Mouse (Mus musculus) retina, embryonic 14.5 days (tissue): ENCODE data around the gene Tubb3.
A peak's percentile ranks its signal among the peaks of the same experiment; 100 is the strongest.
"Not testable (repeated sequence)": the region's sequence is repeated elsewhere in the genome, so short reads cannot be mapped to it uniquely, and the experiment has no call there.

ENCODE experiments used
- DNase-seq: peaks from one replicate; pipeline ENCODE4 v3.0.0-alpha.2; 2015; ENCODE audit warnings: low spot score

Tubb3 gene

DNA sequence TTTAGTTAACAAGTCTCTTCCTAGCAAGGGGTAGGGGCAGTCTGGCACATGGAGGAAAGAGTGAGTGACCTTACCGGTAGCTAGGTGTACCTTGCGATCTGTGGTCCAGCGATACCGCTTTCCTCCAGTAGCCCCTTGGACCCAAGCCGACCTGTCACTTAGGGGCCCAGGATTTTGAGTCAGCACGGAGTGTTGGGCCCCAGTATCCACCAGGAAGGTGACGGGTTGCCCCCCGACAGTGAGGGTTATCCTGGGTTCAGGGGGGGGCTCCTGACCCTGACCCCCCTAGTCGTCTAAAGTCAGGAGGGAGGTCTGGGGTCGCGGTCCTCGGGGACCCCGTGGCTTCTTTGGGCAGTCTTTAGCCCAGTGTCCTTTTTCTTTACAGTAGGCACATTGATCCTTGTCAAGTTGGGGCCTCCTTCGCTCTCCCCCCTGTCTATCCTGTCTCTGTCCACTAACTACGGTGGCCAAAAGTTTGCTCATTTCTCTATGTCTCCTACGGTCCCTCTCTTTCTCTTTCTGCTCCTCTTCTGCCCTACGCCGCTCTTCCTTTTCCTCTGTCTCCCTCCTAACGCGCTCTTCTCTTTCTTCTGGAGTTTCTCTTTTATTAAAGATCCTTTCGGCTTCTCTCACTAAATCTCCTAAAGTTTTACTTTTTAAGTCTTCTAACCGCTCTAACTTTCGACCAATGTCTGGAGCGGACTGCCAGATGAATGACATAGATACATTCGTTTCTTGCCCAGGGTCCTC lies 20.6 kb downstream of the Tubb3 start:
- DNase-seq: no peak

DNA sequence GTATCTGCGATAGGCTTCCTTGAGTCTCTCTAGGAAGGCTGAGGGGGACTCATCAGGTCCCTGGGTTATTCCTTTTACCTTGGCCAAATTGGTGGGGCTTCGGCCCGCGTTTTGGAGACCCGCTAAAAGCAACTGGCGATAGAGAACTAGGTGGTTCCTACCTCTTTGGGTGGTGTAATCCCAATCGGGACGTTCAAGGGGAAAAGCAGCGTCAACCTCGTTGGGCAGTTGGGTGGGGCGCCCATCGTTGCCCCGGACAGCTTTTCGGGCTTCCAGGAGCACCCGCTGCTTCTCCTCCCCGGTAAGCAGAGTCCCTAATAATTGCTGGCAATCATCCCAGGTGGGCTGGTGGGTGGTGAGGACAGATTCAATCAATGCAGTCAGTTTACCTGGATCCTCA lies 21.2 kb downstream of the Tubb3 start:
- no peak for DNase-seq

DNA sequence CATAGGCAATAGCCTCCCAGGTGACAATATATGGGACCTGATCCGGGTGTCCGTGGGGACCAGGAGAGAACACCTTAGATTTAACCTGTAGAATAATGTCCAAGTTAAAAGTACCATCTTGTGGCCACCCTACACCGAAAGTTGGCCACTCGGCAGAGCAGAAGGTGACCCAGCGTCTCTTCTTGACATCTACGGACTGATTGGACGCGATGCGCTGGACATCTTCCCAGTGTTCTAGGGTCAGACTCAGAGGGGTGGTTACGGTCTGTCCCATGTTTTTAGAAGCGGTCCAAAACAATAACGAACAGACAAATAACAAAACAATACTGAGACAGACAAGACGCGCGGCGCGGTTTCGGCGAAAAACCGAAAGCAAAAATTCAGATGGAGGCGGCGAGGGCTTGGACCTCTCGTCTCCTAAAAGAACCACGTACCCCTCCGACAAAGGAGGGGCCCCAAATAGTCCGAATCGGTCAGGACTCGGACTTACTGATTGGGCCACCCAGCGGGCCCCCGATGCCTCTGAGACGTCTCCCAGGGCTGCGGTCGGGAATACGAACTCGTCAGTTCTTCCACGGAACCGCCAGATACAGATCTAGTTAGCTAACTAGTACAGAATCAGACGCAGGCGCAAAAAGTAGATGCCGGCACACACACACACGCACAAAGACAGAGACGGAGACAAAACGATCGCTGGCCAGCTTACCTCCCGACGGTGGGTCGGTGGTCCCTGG lies 22.2 kb downstream of the Tubb3 start:
- DNase-seq: not testable (repeated sequence)

- DNase-seq: no peak
Measured at GRCm38 (mm10) chr8:123441788-123442187, 30.6 kb downstream of the Tubb3 start.

- no peak for DNase-seq
Measured at GRCm38 (mm10) chr8:123442351-123442750, 31.1 kb downstream of the Tubb3 start.

DNA sequence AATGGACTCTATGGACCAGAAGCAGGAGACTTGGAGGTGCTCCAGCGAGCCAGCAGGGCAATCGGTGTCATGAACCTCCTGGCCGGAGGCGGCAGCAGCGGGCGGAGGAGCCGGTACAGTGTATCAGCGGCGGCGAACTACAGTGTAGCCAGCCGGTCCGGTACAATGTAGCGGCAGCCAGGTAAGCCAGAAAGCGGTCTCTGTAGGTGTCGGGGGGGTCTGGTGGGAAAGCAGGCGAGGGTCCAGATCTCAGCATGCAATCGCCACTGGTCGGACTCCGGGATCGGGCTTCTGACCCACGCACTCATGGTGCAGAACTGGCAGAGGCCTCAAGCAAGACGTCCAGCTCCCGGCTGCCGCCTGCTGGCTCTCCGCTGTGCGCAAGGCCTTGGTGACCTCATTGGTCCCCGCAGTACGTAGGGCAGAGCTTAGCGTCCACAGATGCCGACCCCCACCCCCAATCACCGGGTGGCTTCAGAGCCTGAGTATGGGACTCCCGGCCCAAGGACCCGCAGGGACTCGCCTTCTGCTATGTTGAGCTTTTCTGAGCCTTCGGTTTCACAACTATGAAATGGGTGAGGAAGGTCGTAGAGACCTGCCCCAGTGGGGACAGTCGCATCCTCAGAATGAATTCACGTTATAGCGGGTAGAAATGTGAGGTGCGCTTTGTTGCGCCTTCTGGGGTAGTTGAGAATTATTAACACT lies 31.8 kb downstream of the Tubb3 start:
- peak; percentile 95 for DNase-seq

- no peak for DNase-seq
Measured at GRCm38 (mm10) chr8:123443576-123443921, 32.3 kb downstream of the Tubb3 start.

DNA sequence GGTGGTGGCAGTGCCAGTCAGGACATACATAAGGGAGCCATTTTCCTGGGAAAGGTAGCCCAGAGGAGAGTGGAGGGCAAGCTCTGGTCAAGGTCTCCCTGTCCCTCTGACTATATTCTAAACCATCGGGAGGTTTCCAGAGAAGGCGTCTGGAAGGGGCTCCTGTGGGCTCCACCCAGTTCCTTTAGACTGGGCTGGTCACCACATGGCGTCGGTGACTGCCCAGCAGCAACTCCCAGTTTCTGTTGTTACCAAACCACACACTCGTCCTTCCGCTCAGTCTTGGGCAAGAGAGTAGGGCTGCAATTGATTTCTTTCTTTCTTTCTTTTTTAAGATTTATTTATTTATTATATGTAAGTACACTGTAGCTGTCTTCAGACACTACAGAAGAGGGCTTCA lies 32.9 kb downstream of the Tubb3 start:
- no peak for DNase-seq

DNA sequence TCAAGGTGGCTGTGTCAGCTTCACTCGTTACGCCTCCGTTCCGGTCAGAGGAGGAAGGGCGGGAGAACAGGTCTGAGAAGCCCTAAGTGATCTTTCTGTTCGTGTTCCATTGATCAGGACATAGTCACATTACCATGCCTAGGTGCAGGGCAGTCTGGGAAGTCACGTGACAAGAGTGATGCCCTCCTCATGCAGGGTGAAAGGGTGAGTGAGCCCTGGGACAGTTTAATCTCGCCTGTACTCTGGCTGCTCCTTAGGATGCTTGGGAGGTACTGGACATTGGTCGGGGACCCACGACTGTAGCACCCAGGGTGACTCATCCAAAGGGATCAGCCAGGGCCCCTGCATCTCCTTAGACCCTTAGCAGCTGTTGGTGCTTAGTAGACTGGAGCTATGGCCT lies 34.8 kb downstream of the Tubb3 start:
- DNase-seq: no peak

DNA sequence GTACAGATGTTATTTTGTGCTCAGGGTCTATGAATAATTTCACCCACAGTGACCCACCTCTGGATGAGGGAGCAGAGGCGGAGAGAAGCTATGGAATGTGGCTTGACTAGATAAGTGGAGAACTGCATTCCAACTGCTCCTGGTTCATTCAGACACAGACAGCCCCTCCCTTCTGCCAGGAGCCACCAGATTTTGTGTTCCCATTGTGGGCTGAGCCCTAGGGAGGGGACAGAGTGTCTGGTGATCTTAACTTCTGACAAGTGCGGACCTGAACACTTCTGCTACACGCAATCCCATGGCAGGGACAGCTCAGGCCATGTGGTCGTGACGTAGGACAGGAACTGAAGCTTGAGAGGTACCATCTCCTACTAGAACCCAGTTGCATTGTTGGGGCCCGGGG lies 35.6 kb downstream of the Tubb3 start:
- no peak for DNase-seq

DNA sequence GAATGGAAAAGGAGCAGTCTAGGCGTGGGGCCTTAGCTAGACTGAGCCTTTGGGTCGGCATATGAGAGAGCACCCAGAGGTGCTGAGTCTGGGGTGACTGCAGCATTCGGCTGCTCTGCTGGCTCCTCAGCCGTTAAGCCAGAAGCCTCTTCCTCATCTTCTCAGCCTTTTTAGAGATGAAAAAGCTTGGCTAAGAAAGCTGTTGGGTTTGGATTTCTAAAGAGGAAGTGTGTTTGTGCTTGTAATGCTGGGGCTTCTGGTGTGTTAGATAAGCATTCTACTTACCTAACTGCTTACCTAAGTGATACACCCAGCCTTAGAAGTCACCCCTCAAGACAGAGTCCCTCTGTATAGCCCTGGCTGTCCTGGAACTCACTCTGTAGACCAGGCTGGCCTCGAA lies 39.6 kb downstream of the Tubb3 start:
- DNase-seq: no peak

DNA sequence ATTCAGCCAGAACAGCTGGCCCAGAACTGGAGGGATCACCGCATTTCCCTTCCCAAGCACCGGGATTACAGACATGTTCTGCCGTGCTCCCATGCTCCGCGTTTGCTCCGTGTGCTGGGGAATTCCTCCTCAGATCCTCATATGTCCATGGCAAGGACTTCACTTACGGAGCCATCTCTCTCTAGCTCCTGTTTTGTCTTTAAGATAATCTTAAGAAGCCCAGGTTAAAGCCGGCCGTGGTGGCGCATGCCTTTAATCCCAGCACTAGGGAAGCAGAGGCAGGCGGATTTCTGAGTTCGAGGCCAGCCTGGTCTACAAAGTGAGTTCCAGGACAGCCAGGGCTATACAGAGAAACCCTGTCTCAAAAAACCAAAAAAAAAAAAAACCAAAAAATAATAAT lies 40.5 kb downstream of the Tubb3 start:
- DNase-seq: not testable (repeated sequence)

GRCm38 (mm10) chr8:123452149-123452548 lies 40.9 kb downstream of the Tubb3 start:
- no peak for DNase-seq

GRCm38 (mm10) chr8:123453291-123453690 lies 42.1 kb downstream of the Tubb3 start:
- DNase-seq: no peak

GRCm38 (mm10) chr8:123453951-123454350 lies 42.7 kb downstream of the Tubb3 start:
- DNase-seq: no peak

- DNase-seq: no peak
Measured at GRCm38 (mm10) chr8:123454559-123454958, 43.3 kb downstream of the Tubb3 start.

DNA sequence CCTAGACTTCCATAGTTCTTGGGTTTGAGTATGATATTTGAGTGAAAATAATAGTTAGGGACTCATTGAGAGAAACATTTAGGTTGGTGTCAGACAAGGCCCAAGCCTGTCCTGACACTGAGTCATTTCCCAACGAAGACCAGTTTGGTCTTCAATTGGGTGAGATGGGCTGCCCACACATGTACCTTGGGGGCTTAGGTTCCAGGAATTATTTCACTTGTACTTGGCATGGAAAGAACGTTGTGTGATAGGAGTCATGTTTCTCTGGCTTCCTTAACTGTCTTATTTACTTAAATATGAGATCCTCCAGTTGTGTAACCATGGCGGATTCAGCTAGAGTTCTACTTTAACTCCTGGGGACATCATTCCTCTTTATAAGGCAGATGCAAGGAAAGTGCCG lies 52.4 kb downstream of the Tubb3 start:
- no peak for DNase-seq

DNA sequence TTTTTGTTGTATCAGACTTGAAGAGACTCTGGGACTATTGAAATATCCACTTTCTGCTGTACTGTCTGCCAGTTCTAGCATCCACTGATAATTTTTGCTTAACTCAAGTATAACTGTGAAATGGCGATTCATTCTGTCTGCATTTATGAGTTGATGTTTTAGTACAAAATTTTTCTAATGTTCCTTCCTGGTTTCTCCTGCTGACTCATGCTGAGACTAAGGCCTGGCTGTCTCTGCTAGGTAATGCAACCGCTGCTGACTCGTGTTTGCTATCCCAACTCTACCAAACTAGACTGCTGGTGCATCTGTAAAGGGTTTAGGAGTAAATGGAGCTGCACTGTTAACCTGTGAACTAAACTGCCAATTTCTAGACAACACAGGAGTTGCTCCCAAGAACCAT lies 56.3 kb downstream of the Tubb3 start:
- DNase-seq: no peak
